Mouse (Mus musculus) intestine, postnatal 0 days (tissue): ENCODE data around the gene Pgam1. TPM values are rescaled to one million over a fixed set of nuclear protein-coding genes. Genes with fewer than 3 reads are reported as not detected.

Experiments used
- ATAC-seq: fragments of 200-750 bp; cut with Nextera tagmentation; 2 replicates; pipeline ENCODE4 v1.8.0; 2017; ENCODE audit warnings: mild to moderate bottlenecking, moderate TSS enrichment, moderate library complexity
- H3K27ac ChIP-seq: fragments of 300-500 bp; sonication (generic); 2 replicates; pipeline ENCODE4 v1.5.1; 2014; ENCODE audit warnings: mild to moderate bottlenecking, low read depth, low read length, moderate library complexity
- H3K27me3 ChIP-seq: fragments of 300-500 bp; sonication (generic); replicated peaks from 2 replicates; pipeline ENCODE4 v1.6.1; 2014; ENCODE audit warnings: low read length, mixed read lengths; ENCODE audit not compliant: control insufficient read depth, insufficient read depth
- H3K36me3 ChIP-seq: fragments of 300-500 bp; sonication (generic); 2 replicates; pipeline ENCODE4 v1.6.1; 2014; ENCODE audit warnings: mild to moderate bottlenecking, moderate library complexity; ENCODE audit not compliant: control insufficient read depth, insufficient read depth
- H3K4me1 ChIP-seq: fragments of 300-500 bp; sonication (generic); replicated peaks from 2 replicates; pipeline ENCODE4 v1.6.1; 2014; ENCODE audit warnings: antibody characterized with exemption, low read length, mixed read lengths; ENCODE audit not compliant: control insufficient read depth, insufficient read depth
- H3K4me2 ChIP-seq: fragments of 300-500 bp; sonication (generic); replicated peaks from 2 replicates; pipeline ENCODE4 v1.6.1; 2014; ENCODE audit warnings: low read depth, mild to moderate bottlenecking, moderate library complexity
- H3K4me3 ChIP-seq: fragments of 300-500 bp; sonication (generic); 2 replicates; pipeline ENCODE4 v1.5.1; 2014; ENCODE audit warnings: low read depth, low read length
- H3K9ac ChIP-seq: fragments of 300-500 bp; sonication (generic); 2 replicates; pipeline ENCODE4 v1.6.1; 2014; ENCODE audit warnings: mild to moderate bottlenecking, low read depth, low read length
- H3K9me3 ChIP-seq: fragments of 300-500 bp; sonication (generic); 2 replicates; pipeline ENCODE4 v1.6.1; 2016; ENCODE audit warnings: mixed run types; ENCODE audit not compliant: control insufficient read depth
- CTCF ChIP-seq: sonication (generic); IDR thresholded peaks from 2 replicates; pipeline ENCODE4 v1.5.1; 2016; ENCODE audit warnings: low read depth, mild to moderate bottlenecking, control low read depth, antibody characterized with exemption, moderate library complexity
- WGBS: fragments of 180-500 bp; shearing (Covaris S2); extraction: QIAGEN DNeasy Blood & Tissue Kit; methylation state at CpG from one replicate; pipeline ENCODE4 v1.1.7; 2014; 5-methylcytosine and 5-hydroxymethylcytosine counted together
- polyA plus RNA-seq: library from polyadenylated mRNA; unstranded; fragments of >200 nt; fragmentation: Nextera tagmentation; extraction: Ambion mirVana; gene quantifications from 2 replicates; pipeline ENCODE4 v1.2.1, GENCODE M21; 2015

The Pgam1 gene
- polyA plus RNA-seq, 1 experiment from 2014 or later, result 223 TPM

DNA sequence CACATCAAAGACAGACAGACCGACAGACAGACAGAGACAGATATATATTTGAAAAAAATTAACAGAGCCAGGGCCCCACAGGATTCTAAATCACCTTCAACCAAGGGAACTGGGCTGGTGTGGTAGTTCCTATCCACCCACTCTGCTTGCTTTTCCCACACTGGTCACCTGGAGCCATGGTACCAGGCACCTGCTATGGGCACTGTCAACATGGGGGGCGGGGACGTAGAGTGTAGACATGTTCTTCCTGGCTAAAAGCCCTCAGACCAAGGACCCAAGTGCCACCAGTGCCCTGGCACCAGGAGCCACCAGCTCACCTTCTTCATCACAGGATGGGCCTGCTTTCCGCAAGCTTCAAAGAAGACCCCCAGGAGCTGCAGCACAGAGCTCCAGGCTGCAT is 29.9 kb upstream of the Pgam1 start:
- H3K4me2 ChIP-seq, result no peak overlapping the region
- no peak for ATAC-seq
- peaks cover 58% of the 10 kb centered on the region for H3K36me3 ChIP-seq
- no peak for TF ChIP-seq CTCF
- no peak overlapping the region for H3K27ac ChIP-seq
- H3K27me3 ChIP-seq, result no peaks in the 10 kb centered on the region
- H3K9me3 ChIP-seq, result no peaks in the 10 kb centered on the region
- no peak overlapping the region for H3K4me3 ChIP-seq
- H3K4me1 ChIP-seq, result no peaks in the 10 kb centered on the region
- 99% methylated on average over 4 of the region's 4 CpGs for WGBS
- no peak overlapping the region for H3K9ac ChIP-seq

DNA sequence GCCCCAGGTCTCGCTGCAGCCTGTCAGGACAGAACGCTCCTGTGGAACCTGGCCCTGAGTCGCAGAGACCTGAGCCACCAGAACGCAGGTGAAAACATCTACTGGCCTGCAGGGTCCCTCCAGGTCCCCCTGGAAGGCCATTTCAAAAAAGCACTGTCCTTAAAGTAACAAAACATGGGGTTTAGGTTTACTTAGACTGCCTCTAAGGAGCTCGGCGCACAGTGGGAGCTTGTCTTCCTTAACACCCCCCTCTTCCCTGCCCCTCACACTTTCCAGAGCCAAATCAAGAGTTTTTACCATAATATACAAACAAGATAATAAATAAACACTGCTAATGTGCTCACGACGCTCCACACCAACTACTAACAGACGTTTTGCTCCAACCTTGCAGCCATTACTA is 27.8 kb upstream of the Pgam1 start:
- H3K36me3 ChIP-seq, result peaks cover 55% of the 10 kb centered on the region
- H3K4me1 ChIP-seq, result 0 out of 2 replicates have a peak, but pooled peaks cover 2% of the 10 kb centered on the region
- H3K27ac ChIP-seq, result no peak overlapping the region
- no peak overlapping the region for H3K9ac ChIP-seq
- no peak overlapping the region for H3K4me3 ChIP-seq
- no peak overlapping the region for H3K4me2 ChIP-seq
- no peaks in the 10 kb centered on the region for H3K27me3 ChIP-seq
- WGBS, result 93% methylated on average over 9 of the region's 9 CpGs
- no peaks in the 10 kb centered on the region for H3K9me3 ChIP-seq
- TF ChIP-seq CTCF, result no peak
- ATAC-seq, result no peak

DNA sequence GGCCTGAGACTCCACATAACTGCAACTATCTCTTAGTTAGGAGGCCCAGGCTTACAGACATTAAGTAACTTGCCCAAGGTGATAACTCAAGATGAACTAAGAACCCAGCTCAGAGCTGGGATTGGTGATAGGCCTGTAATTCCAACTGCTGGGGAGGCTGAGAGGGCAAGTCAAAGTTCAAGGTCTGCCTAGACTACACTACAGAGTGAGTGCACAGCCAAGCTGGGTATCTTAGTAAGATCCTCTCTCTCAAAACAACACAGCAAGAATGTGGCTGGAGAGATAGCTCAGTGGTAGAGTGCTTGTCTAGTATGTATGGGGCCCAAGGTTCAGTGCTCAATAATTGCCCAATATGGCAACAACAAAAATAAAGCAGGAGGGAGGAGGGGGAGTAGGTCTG is 23.5 kb upstream of the Pgam1 start:
- H3K9ac ChIP-seq, result no peak overlapping the region
- no peaks in the 10 kb centered on the region for H3K9me3 ChIP-seq
- H3K4me2 ChIP-seq, result no peak overlapping the region
- H3K4me3 ChIP-seq, result no peak overlapping the region
- H3K27me3 ChIP-seq, result no peaks in the 10 kb centered on the region
- H3K36me3 ChIP-seq, result peaks cover 37% of the 10 kb centered on the region
- 0 out of 2 replicates have a peak, but pooled peaks cover 2% of the 10 kb centered on the region for H3K4me1 ChIP-seq
- H3K27ac ChIP-seq, result peak overlapping the region; percentile 68
- ATAC-seq, result peak; percentile 84
- no peak for TF ChIP-seq CTCF

DNA sequence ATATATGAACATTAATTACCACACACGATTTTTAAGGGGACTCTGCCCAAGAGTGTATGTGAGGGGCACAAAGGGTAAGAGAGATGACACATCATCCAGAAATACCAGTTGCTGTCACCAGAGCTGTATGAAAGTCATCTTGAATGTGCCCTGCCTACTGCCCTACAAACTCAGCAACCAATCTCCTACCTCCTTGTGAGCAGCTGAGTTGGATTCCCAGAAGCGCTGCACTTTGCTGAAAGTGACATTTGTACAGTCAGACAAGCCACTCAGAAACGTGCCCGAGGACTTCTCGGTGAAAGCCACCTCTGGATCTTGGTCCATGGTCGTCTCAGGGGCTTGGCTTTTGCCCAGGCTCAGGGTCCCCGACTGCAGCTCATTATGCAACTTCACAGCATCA is 16.8 kb upstream of the Pgam1 start:
- Histone ChIP-seq H3K36me3 (peaks cover 7% of the 10 kb centered on the region; the same call in 1 of the 2 replicates), H3K4me1 (peaks cover 9% of the 10 kb centered on the region; the same call in 1 of the 2 replicates), H3K27me3 (no peaks in the 10 kb centered on the region), H3K9ac (peak overlapping the region; percentile 46; the same call in 1 of the 2 replicates), H3K9me3 (no peaks in the 10 kb centered on the region), H3K27ac (peak overlapping the region; percentile 70; the same call in 1 of the 2 replicates), H3K4me3 (peak overlapping the region; percentile 87), H3K4me2 (peak overlapping the region; percentile 95)
- ATAC-seq, result peak; percentile 15; the same call in 1 of the 2 replicates
- WGBS, result 27% methylated on average over 7 of the region's 7 CpGs
- TF ChIP-seq CTCF, result no peak

DNA sequence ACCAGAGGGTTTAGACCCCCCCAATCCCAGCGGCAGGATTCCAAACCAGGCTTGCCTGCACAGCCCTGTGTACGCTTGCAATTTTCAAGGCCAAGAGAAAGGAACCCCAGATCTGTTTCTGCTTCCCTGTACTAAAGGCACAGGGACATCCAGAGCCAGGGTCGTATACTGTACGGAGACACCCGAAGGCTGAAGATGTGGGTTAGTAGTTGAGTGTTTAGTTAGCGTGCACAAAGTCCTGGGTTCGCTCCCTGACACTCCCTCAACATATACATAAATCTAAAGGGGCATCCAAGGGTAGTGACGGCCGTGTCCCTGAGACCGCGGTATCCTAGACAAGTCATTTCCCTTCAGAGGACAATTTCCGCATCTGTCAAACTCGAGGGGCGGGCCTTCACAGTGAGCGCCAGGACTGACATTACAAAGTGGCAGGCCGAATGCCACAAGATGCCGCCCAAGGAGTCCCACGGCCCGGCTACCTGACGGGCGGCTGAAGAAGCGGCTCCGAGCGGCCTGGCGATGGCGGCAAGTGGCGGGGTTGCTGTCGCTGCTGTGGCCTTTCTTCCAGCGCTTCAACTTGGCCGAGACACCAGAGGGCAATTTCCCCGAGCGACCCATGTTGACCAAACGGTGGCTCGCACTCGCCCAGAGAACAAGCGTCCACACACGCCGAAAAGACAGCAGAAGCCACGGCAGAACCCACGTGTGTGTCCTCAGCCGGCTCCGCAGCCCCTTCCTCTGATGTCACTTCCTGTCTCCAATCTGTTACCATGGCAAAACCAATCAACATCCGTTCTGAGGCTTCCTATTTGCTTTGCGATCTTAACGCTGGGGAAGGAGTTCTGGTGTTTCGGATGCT is 16.0 kb upstream of the Pgam1 start, which contains the start of gene Rrp12:
Gene Rrp12 (minus strand): TSS at position 714 of the 859 bp plus-strand sequence.
- Histone ChIP-seq H3K4me1 (peaks cover 9% of the 10 kb centered on the region; the same call in 1 of the 2 replicates), H3K4me2 (peak within 1 kb of the TSS; percentile 95), H3K27me3 (no peaks in the 10 kb centered on the region), H3K9me3 (no peaks in the 10 kb centered on the region), H3K4me3 (peak within 1 kb of the TSS; percentile 87), H3K36me3 (peaks cover 4% of the 10 kb centered on the region; the same call in 1 of the 2 replicates), H3K27ac (peak within 1 kb of the TSS; percentile 70), H3K9ac (peak within 1 kb of the TSS; percentile 46)
- ATAC-seq, result peak; percentile 85
- WGBS, result under 1% methylated on average over 46 of the region's 46 CpGs
- no peak for TF ChIP-seq CTCF

DNA sequence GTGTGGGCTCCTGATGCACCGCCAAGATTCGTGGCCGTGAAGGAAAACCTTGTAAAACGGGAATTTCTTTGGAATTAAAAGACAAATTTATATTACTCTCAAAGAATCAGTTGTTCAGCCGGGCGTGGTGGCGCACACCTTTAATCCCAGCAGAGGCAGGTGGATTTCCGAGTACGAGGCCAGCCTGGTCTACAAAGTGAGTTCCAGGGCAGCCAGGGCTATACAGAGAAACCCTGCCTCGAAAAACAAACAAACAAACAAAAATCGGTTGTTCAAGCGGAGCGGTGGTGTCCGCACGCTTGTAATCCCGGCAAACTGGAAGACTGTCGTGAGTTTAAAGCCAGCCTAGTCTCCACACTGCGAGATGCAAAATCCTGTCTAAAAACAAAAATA is 15.4 kb upstream of the Pgam1 start:
- H3K27me3 ChIP-seq, result no peaks in the 10 kb centered on the region
- no peak for TF ChIP-seq CTCF
- no peak overlapping the region for H3K27ac ChIP-seq
- no peaks in the 10 kb centered on the region for H3K9me3 ChIP-seq
- H3K4me2 ChIP-seq, result peak overlapping the region; percentile 95
- 15% methylated on average over 18 of the region's 18 CpGs for WGBS
- peak overlapping the region; percentile 46; the same call in 1 of the 2 replicates for H3K9ac ChIP-seq
- peak overlapping the region; percentile 87 for H3K4me3 ChIP-seq
- ATAC-seq, result no peak
- H3K36me3 ChIP-seq, result peaks cover 4% of the 10 kb centered on the region; the same call in 1 of the 2 replicates
- H3K4me1 ChIP-seq, result peaks cover 9% of the 10 kb centered on the region; the same call in 1 of the 2 replicates
